Mouse (Mus musculus) Muller cell, postnatal 12 days (primary cell): ENCODE measurements at regions not wholly inside any gene's neighbourhood (a gene's known extent, or its start where the extent isn't known, plus 50 kb on each side); places are given as distances from the start of the nearest gene placed in this dataset.

Experiments used
- DNase-seq: peaks from one replicate; pipeline ENCODE4 v3.0.0-alpha.2; 2015; ENCODE audit errors: inconsistent ontology term

- DNase-seq = no peak
Measured at GRCm38 (mm10) chr17:51262946-51263345, 83.8 kb upstream of the Tbc1d5 start.

- no peak for DNase-seq
Measured at GRCm38 (mm10) chr17:51262404-51262803, 83.3 kb upstream of the Tbc1d5 start.

GRCm38 (mm10) chr17:51258316-51258715 lies 79.2 kb upstream of the Tbc1d5 start:
- DNase-seq = no peak

- DNase-seq = no peak
Measured at GRCm38 (mm10) chr17:51248543-51248942, 69.4 kb upstream of the Tbc1d5 start.

- DNase-seq = no peak
Measured at GRCm38 (mm10) chr17:51246038-51246437, 66.9 kb upstream of the Tbc1d5 start.

- DNase-seq = no peak
Measured at GRCm38 (mm10) chr17:51240360-51240993, 61.3 kb upstream of the Tbc1d5 start.

GRCm38 (mm10) chr17:51239465-51239864 lies 60.3 kb upstream of the Tbc1d5 start:
- DNase-seq = no peak
